Mouse (Mus musculus) intestine, embryonic 16.5 days (tissue): ENCODE data around the gene Sel1l3. TPM values are rescaled to one million over a fixed set of nuclear protein-coding genes. Genes with fewer than 3 reads are reported as not detected.

Experiments
- polyA plus RNA-seq: library from polyadenylated mRNA; unstranded; fragments of >200 nt; fragmentation: Nextera tagmentation; extraction: Ambion mirVana; gene quantifications from 2 replicates; pipeline ENCODE4 v1.2.1, GENCODE M21; 2015

Gene Sel1l3
- polyA plus RNA-seq, 1 experiment from 2014 or later, result 12.9 TPM

Other genes with a start within 250 kb of the Sel1l3 start
- gene Slc34a2, start 175.8 kb downstream of the Sel1l3 start, polyA plus RNA-seq, result 29.5 and 51.3 TPM in 2 replicates
- gene Smim20, start 53.2 kb upstream of the Sel1l3 start, polyA plus RNA-seq, result 121 and 130 TPM in 2 replicates